Mouse (Mus musculus) induced T-regulatory cell, adult 2 months (primary cell): Measurements from ENCODE around the gene Cic.
"Not testable (repeated sequence)": the region's sequence is repeated elsewhere in the genome, so short reads cannot be mapped to it uniquely, and the experiment has no call there.

Source experiments
- DNase-seq: peaks from one replicate; pipeline ENCODE4 v3.0.0-alpha.2; 2012; ENCODE audit warnings: low read depth

Gene Cic

DNA sequence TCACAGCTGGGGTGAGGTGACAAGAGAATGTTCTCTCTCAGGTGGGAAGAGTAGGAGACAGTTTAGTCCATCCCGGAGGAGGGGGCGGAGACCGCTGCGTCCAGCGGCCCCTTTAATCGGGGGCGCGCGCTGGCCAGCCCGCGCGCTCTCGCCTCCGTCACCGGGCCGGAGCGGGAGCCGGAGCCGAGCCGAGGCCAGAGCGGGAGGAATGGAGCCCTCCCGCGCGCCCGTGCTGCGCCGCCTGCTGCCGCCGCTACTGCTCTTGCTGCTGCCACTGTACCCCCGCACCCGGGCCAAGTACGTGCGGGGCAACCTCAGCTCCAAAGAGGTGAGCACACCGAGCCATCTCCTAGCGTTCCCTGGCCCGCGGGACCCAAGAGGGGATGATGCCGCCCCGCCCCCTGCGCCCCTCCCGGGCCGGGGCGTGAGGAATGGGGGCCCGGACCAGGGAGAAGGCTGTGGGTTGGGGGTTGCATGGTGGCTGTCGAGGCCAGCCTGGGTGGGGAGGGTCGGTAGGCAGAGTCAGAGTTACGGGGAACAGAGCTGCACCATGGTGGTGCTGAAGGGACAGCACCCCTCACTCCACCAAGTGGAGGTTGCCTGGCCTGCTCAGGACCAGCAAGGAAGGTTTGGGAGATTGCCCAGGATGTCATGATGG, 38.6 kb downstream of the Cic start, which contains the start of gene Tmem145:
Tmem145 (plus strand) TSS at position 151 of the 658 bp plus-strand sequence.
- DNase-seq, result peak; percentile 57

DNA sequence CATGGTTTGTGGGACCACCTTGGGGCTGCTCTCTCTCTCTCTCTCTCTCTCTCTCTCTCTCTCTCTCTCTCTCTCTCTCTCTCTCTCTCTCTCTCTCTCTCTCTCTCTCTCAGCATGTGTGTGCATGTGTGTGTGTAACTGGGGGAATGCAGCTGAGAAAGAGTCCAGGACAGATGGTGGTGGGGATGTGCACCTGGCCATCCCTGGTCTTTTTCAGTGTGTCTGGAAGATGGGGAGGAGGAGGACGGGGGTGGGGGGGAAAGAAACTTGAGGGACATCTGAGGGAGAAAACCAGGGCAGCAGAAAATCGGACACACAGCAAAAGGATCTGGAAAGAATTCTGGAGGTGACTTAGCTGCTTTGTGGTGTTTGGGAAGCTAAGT, 39.1 kb downstream of the Cic start:
- DNase-seq, result no peak

DNA sequence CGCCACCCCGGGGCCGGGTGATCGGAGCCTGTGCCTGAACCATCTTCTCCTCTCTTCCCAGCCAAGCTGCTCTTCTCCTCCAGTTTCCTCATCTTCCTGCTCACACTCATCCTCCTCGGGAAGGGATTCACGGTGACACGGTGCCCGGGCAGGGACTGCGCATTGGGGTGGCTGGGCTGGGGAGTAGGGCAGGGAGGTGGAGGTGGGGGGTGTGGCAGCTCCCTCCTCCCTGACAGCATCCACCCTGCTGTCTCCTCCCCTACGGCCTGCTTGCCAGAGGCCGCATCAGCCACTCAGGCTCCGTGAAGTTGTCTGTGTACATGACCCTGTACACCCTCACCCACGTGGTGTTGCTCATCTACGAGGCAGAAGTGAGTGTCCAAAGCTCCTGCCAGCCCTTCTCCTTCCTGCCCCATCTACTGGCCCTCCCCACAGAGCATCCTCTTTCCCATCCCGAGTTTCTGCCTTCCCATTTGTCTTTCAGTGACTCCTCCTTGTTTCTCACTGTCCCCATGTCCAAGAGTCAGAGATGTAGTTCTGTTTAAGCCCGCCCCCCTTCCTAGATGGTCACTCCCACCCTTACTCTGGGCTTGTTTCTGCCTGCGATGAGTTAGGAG, 41.3 kb downstream of the Cic start:
- no peak for DNase-seq

DNA sequence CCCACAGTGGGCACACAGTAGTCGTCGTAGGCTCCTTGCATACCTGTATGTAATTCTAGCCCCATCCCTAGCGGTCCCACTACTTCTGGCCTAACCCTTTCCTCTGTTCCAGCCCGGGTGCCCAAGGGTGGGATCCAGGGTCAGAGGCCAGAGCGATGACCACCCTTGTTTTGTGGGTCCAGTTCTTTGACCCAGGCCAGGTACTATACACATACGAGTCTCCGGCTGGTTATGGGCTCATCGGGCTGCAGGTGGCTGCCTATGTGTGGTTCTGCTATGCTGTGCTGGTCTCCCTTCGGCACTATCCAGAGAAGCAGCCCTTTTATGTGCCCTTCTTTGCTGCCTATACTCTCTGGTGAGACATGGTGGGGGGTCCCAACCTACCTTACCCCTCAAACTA, 41.9 kb downstream of the Cic start:
- DNase-seq, result no peak

DNA sequence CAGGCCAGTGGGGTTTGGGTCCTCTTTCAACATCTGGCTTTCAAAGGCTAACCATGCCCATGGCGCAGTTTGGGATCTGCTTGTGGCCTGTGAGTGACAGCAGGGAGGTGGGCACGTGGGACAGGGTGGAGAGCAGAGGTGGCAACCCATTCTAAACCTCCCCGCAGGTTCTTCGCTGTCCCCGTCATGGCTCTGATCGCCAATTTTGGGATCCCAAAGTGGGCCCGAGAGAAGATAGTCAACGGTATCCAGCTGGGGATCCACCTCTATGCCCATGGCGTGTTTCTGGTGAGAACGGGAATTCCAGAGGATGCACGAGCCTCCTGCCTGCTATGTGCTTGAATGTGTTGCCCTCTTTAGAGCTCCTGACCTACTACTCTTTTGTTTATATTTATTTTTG, 43.7 kb downstream of the Cic start:
- no peak for DNase-seq

DNA sequence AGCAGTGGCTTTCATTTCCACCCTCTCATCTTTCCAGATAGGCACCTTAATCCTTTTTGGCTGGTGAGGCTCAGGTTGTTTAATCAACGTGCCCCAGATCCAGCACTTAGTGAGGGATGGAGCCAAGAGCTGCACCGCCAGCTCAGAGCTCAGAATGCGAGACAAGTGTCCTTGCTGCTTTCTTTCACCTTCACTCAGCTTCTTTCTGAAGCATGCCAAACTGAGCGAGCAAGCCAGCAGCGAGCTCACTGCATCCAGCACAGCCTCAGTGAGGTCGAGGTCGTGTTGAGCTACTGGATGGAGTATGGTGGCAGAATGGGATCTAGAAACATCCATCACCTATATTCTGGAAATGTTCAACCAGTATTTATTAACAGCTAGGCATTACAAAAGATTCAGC, 45.8 kb downstream of the Cic start:
- DNase-seq, result no peak

DNA sequence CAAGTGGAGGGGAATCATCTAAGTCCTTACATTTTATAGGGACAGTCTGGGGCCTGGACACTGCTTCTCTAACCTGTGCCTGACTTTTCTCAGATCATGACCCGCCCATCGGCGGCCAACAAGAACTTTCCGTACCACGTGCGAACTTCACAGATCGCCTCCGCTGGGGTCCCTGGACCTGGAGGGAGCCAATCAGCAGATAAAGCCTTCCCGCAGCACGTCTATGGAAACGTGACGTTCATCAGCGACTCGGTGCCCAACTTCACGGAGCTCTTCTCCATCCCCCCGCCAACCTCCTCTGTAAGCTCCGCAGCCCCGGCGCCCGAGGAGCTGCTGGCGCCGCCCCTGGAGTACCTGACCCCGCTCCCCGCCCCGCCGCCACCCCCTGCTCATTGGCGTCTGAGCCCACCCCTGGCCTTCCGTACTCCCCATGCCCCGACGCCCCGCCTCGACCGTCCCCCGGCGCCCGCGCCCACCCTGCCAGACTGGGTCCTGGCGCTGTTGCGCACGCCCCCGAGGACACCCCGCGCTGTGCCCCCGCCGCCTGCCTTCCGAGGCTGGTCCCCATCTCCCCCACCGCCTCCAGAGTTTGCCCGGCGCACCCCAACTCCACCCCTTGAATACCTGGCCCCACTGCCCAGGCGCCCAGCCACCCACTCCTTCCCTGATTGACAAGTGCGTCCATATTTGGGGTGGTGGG, 47.3 kb downstream of the Cic start:
- DNase-seq, result peak; percentile 27

DNA sequence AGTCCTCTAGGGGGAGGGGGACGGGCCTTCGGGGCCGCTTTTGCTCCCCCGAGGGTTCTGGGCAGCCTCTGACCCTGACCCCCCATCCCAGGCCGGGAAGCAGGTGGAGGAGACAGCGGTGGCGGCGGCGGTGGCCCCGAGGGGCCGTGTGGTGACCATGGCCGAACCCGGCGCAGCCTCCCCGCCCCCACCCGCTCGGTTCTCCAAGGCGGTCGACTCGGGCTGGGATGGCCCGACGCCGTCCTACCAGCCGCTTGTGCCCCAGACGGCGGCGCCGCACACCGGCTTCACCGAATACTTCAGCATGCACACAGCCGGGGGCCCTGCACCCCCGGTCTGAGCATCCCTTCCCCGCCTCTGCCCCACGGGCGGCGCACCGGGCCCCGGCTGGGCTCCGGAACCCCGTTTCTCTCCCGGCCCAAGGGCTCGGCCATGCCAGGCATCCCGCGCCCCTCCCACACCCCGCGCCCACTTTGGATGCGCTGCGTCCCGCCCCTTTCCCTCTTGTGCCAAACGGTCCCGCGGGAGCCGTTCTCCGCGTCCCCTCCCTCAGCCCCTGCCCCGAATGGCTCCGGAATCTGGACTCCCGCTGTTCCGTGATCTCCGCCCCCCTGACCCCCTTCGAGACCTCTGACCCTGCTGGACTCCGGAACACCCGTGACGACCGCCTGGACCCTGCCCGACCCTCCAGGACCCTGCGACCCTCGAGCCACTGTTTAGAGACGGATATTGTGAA, 48.0 kb downstream of the Cic start:
- DNase-seq, result peak; percentile 30

DNA sequence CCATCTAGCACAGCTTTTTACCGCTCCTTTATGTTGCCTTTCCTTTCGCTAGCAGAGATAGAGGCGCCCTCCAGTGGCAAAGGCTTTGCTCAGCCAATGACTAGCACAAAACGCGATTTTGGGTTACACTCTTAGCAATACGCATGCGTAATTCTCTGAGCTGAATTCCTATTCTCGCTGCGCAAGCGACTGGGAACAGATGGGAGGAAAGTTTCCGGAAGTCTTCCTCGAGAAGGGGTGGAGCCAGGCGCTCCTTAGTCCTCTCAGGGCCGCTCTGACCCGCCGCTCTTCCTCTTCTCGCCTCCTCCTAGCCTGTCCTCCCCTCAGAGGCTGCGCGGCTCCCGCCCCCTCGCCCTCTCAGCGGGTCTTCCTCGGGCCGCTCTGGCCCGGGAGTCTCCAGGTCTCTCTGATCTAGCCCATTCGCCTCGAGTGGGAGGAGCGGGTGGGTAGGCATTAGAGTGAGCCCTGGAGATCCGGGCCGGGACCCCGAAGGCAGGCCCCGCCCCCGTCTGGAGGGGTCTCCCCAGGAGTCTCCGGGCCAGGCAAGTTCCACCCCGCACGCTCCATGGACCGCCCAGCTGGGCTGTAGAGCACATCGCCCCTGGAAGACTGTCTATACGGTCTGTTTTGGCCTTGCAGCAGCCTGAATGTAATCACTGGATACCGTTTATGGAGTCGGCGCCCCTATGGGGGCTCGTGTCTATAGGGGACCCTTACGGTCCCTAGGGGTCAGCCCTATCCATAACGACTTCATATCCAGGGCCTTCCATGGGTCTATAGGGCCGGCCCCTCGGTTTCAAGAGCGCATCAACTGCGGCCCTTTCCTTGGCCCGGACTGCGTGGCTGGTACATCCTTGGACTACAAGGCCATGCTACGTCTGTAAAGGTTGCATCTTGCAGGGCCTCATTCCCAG, 49.3 kb downstream of the Cic start, which contains the start of gene Megf8:
Megf8 (plus strand) TSS at position 633 of the 914 bp plus-strand sequence.
- peak; percentile 94 for DNase-seq

DNA sequence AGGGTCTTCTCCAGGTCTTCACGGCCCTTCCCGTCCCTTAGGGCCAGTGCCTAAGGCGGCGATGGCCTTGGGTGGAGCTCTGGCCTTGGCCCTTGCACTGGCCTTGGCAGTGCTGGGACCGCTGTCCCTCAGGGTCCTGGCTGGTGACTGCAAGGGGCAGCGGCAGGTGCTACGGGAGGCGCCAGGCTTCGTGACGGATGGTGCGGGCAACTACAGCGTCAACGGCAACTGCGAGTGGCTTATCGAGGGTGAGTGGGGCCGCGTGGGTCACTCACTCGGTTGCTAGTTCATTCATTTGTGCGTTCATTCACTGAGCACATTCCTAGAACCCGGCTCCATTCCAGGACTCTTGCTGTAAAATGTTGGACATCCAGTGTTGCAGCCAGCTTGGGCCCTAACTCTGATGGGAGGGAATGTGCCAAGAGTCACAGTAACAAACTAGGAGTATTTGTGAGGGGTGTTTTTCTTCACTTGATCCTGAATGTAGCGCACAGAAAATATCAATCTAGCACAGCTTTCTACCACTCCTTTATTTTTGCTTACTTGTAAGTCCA, 50.0 kb downstream of the Cic start:
- DNase-seq, result no peak

DNA sequence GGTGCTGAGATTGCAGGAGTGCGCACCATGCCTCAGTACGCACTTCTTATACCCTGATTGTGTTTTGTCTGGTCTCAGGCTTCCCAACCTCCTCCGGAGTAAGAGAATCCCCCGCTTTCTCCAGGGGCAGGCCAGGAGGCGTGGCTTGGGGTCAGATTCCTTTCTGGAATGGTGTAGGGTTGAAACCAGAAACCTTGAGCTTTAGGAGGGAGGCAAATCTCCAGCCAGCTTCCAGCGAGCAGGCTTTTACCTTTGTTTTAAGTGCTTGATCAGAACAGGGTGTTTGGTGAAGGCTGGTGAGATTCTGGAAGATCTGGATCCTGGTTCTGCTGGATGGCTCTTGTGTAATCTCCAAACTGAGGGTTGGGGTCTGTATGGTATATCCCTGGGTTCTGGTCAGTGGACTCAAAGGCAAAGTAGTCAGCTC, 54.6 kb downstream of the Cic start:
- DNase-seq, result no peak

DNA sequence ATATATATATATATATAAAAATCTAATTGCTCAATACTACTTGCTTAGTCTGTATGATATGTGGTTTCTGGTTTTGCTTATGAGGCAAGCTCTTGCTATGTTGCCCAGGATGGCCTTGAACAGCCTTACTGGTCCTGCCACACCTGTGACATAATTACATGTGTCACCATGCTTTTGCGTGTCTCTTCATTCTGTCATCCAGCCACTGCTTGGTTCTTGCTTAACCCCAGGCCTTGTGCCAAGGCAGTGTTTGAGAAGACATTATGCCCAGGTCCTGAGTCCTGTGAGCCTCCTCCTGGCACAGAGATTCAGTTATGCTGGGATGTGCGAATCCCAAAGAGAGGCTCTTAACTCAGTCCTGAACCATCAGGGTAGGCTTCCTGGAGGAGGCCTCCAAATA, 55.7 kb downstream of the Cic start:
- no peak for DNase-seq

DNA sequence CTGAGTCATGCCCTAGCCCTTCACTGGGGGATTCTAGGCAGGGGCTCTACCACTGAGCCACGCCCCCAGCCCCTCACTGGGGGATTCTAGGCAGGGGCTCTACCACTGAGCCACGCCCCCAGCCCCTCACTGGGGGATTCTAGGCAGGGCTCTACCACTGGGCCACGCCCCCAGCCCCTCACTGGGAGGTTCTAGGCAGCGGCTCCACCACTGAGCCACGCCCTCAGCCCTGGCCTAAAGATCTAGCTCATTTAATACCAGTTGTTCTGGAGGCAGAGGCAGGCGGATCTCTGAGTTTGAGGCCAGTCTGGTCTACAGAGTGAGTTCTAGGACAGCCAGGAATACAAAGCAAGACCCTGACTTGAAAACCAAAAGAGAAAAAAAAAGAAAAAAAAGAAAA, 57.9 kb downstream of the Cic start:
- not testable (repeated sequence) for DNase-seq

DNA sequence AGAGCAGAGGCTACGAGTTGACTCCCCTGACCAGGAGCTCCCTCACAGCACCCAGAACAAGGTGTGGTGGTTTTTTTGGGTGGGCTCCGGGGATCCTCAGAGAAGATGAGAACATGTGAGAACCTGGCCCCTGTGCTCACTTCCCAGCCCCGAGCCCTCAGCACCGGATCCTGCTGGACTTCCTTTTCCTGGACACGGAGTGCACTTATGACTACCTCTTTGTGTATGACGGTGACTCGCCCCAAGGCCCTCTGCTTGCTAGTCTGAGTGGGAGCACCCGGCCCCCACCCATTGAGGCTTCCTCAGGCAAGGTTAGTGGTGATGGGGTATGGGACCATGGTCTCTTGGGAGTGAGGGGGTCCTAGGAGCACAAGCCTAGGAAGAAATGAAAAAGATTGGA, 58.7 kb downstream of the Cic start:
- no peak for DNase-seq

DNA sequence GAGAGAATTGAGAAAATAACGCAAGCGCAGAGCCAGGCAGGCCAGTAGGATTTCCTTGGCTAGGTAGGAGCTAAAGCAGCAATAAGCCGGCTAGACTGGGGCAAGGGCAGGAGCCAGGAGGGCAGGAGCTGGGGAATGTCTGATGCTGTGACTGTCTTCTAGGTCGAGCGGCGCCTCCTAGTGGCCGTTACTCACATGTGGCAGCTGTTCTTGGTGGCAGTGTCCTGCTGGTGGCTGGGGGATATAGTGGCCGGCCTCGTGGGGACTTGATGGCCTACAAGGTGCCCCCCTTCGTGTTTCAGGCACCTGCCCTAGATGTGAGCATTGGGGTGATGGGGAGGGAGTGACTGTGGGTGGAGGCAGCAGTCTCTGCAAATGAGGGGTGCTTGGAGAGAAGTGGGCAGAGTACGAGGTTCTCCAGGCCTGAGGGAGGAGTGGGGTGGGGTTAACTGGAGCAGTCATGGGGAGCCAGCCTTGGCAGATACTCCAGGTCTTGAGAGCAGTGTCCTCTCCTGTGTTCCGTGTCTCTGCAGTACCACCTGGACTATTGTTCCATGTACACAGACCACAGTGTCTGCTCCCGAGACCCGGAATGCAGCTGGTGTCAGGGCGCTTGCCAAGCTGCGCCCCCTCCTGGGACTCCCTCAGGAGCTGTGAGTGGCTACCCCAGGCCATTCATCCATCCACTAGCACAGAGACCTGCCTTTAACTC, 66.2 kb downstream of the Cic start:
- peak; percentile 81 for DNase-seq

DNA sequence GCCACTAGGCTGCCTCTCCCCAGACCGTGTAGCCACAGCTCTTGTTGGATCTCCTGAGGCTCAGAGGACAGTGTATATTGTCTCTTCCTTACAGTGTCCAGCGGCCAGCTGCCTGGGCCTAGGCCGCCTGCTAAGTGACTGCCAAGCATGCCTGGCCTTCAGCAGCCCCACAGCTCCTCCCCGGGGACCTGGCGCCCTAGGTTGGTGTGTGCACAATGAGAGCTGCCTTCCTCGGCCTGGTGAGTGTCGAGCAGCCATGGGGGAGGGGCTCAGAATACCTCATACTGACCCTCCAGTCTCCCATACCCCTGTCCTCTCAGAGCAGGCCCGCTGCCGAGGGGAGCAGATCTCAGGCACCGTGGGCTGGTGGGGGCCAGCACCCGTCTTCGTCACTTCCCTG, 67.0 kb downstream of the Cic start:
- no peak for DNase-seq

DNA sequence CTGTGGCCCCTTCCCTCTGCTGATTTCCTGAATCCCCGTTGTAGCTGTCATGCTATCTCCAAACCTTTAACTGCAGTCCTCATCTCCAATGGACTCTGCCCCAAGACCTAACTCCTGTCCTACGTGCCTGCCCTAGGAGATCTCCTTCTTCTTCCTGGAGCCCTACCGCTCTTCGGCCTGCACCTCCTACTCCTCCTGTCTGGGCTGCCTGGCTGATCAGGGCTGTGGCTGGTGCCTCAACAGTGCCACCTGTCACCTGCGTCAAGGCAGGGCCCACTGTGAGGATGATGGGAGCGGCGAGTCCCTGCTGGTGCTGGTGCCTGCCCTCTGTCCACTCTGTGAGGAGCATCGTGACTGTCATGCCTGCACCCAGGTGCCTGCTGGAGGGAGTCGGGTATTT, 71.8 kb downstream of the Cic start:
- no peak for DNase-seq

DNA sequence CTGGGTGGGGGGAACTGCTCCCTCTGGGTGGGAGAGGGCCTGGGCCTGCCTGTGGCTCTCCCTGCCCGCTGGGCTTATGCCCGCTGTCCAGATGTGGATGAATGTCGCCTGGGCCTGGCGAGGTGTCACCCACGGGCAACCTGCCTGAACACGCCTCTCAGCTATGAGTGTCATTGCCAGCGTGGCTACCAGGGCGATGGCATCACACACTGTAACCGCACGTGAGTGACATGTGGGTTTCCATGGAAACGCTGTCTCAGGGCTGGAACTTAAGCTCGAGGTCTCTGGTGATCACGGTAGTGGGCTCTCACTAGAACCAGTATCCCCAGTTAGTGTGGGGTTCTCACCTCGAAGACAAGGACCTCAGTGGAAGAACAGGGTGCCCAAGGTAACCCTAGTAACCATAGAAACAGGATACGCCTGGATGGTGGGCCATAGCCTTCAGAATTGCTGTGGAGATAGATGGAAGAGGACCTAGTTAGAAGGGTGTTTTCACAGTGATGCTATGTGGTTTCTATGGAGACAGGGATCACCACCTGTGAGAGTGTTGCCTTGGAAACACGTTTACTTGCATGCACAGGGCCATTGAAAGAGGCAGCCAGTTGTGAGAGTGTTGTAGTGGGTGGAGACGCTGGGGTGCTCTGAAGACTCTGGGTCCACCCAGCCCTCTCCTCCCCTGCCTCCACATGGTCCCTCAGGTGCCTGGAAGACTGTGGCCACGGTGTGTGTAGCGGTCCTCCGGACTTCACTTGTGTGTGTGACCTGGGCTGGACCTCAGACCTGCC, 73.7 kb downstream of the Cic start:
- DNase-seq, result no peak
